Mouse (Mus musculus): ENCODE data around the gene Sprn. TPM values are rescaled to one million over a fixed set of nuclear protein-coding genes. Genes with fewer than 3 reads are reported as not detected.

Gene Sprn
- polyA plus RNA-seq, 1 experiment = 0.30 TPM

DNA sequence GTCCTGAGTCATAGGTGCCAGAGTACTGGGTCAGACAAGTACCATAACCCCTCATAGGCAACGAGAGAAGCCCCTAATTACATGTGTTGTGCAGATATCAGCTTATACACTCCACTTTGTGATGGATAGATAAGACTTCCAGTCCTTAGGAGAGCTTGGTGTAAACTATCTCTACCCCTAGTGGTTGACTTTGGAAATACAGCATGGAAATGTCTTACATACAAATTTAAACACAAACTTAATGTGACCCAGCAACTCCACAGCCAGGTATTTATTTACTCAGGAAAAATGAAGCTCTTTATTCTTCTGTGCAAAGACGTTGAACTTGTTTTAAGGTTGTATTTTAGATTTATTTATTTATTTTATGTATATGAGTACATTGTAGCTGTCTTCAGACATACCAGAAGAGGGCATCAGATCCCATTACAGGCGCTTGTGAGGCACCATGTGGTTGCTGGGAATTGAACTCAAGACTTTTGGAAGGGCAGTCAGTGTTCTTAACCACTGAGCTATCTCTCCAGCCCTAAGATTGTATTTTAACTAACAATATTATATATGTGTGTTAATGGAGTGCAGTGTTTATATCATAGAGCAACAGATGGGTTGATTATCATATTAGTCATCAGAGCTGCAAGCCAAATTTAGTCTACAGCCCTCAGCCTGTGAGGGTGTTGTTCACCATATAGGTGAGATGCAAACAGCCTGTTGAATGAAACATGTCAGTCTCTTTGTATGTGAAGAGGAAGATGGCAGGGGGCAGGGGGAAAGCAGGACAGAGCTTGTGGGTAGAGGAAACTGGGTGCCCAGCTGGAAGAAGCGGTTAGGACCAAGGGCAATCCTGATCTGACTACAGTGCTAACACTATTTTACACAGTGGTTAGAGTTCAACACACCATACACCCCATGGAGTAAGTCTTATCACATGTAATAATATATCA, 34.0 kb upstream of the Sprn start:
- Histone ChIP-seq H3K27ac (ENCODE audit: control insufficient read depth, insufficient read depth, low read depth, low read length) (no peak overlapping the region), H3K4me1 (ENCODE audit: control insufficient read depth, insufficient read depth, low read length) (peaks cover 4% of the 10 kb centered on the region), H3K36me3 (ENCODE audit: control insufficient read depth, insufficient read depth, low read length) (no peaks in the 10 kb centered on the region), H3K27me3 (ENCODE audit: control insufficient read depth, insufficient read depth, low read length) (no peaks in the 10 kb centered on the region), H3K4me3 (ENCODE audit: control insufficient read depth, low read depth, low read length) (no peak overlapping the region)
- TF ChIP-seq CTCF (IDR thresholded peaks at IDR 0.05; ENCODE audit: control insufficient read depth, insufficient read depth, insufficient replicate concordance, low read depth, low read length) (no peak), POLR2A (IDR thresholded peaks at IDR 0.05; ENCODE audit: control insufficient read depth, low read depth, low read length) (no peak)

DNA sequence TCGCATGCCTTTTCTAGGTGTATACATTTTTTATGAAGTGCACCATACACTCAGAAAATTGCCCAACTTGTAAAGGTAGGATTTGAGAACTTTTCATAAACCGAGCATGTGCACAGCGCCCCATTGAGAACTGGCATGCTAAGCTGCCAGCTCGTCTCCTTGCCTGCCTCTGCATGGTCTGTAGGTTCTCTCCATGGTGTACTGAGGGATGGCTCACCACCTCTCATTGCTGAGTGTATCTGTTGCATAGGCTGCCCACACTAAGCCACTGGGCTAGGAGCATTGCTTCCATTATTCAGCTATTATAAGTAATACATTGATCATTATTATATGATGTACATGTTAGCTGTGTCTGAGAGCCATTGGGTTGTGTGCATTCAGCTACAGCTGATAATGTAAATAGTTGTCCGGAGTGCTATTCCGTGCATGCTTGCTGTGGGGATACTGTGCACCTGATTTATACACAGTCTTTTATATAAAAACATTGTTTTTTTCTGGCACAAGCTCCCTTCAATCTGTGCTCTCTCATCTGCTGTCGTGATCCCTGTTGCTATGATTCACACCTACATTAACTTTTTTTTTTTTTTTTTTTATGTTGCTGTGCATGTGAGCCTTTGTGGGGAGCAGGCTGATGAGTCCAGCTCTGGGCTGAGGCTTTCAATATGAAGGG, 33.2 kb upstream of the Sprn start:
- no peaks in the 10 kb centered on the region for H3K36me3 ChIP-seq (ENCODE audit: control insufficient read depth, insufficient read depth, low read length)
- no peaks in the 10 kb centered on the region for H3K27me3 ChIP-seq (ENCODE audit: control insufficient read depth, insufficient read depth, low read length)
- H3K4me3 ChIP-seq (ENCODE audit: control insufficient read depth, low read depth, low read length) = no peak overlapping the region
- TF ChIP-seq POLR2A (IDR thresholded peaks at IDR 0.05; ENCODE audit: control insufficient read depth, low read depth, low read length) (no peak), CTCF (IDR thresholded peaks at IDR 0.05; ENCODE audit: control insufficient read depth, insufficient read depth, insufficient replicate concordance, low read depth, low read length) (no peak)
- no peak overlapping the region for H3K27ac ChIP-seq (ENCODE audit: control insufficient read depth, insufficient read depth, low read depth, low read length)
- peaks cover 4% of the 10 kb centered on the region for H3K4me1 ChIP-seq (ENCODE audit: control insufficient read depth, insufficient read depth, low read length)

DNA sequence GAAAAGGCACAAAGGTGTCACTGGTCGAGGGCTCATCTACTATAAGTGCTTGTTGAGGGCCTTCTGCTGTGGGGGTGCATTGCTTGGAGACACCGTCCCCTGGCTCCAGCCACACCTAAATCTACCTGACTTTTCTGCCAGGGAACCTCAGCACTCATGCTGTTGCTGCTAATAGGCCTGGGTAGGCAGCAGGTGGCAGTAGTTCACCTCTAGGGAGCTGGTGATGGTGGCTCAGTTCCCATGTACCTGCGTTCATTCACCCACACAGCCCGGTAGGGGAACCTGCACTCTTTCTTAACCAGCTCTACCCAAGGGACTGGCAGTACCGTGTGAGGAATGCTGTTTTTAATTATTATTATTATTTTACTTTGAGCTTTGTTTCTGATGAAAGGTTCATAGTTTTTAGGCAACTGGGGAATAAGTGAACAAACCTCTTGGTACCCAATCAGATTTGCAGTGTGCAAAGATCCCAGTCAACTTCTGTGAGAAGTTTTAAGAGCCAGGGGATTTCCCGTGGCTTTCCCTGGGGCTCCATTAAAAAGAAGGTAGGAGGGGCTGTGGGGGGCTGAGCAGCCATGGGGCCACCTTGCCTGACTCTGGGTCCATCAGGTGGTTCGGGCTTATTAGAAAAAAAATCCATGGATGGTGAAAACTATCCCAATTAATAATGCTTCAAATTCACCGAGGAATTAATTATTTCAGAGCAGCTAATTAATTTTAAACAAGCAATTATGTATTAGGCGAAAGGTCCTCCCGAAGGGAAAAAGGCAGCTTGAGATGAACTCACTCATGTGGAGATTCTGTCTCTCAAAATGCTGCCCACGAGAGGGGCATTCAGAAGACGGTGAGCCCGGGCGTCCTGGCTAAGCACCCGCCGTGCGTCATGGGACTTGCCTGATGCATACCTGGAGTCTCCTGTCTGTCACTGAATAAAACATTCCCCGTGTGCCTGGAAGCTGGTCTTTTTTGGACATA, 32.3 kb upstream of the Sprn start:
- Histone ChIP-seq H3K27ac (ENCODE audit: control insufficient read depth, insufficient read depth, low read depth, low read length) (no peak overlapping the region), H3K36me3 (ENCODE audit: control insufficient read depth, insufficient read depth, low read length) (no peaks in the 10 kb centered on the region), H3K4me3 (ENCODE audit: control insufficient read depth, low read depth, low read length) (no peak overlapping the region), H3K27me3 (ENCODE audit: control insufficient read depth, insufficient read depth, low read length) (no peaks in the 10 kb centered on the region), H3K4me1 (ENCODE audit: control insufficient read depth, insufficient read depth, low read length) (no peaks in the 10 kb centered on the region)
- TF ChIP-seq POLR2A (IDR thresholded peaks at IDR 0.05; ENCODE audit: control insufficient read depth, low read depth, low read length) (no peak), CTCF (IDR thresholded peaks at IDR 0.05; ENCODE audit: control insufficient read depth, insufficient read depth, insufficient replicate concordance, low read depth, low read length) (peak; percentile 34; the same call in 1 of the 2 replicates)

DNA sequence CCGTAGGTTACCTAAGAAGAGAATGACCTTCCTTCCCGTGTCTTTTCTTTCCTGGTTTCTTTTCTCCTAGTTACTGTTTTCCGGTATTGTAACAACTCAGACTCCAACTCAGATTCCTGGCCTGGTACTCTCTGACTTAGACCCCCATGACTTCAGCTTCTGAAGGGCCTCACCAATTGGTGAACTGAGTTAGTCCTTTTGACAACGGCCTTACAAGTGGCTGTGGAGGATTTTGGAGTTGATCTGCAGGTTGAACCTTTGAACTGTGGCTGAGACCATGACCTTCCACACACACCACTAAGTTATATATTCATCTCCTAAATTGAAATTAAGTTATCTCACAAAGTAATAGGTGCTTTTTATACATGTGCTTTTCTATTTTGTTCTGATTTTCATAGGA, 29.5 kb upstream of the Sprn start:
- no peaks in the 10 kb centered on the region for H3K27me3 ChIP-seq (ENCODE audit: control insufficient read depth, insufficient read depth, low read length)
- TF ChIP-seq POLR2A (IDR thresholded peaks at IDR 0.05; ENCODE audit: control insufficient read depth, low read depth, low read length) = no peak
- TF ChIP-seq CTCF (IDR thresholded peaks at IDR 0.05; ENCODE audit: control insufficient read depth, insufficient read depth, insufficient replicate concordance, low read depth, low read length) = no peak
- H3K36me3 ChIP-seq (ENCODE audit: control insufficient read depth, insufficient read depth, low read length) = no peaks in the 10 kb centered on the region
- no peaks in the 10 kb centered on the region for H3K4me1 ChIP-seq (ENCODE audit: control insufficient read depth, insufficient read depth, low read length)
- no peak overlapping the region for H3K27ac ChIP-seq (ENCODE audit: control insufficient read depth, insufficient read depth, low read depth, low read length)
- H3K4me3 ChIP-seq (ENCODE audit: control insufficient read depth, low read depth, low read length) = no peak overlapping the region

DNA sequence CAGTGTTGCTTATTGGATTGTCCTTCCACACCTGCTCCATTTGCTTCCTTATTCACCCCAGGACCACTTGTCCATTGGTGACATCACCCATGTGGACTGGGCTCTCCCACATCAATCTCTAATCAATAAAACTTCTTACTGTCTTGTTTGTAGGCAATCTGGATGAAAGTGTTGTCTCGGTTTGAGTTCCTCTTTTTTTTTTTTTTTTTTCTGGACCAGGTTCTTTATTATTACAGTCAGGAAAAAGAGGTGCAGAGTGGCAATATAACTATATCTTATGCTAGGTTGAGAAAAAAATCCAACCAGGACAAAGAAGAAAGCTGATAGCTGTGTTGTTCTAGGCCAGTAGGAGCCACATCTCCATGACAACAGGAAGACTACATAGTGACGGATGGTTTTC, 26.0 kb upstream of the Sprn start:
- no peak for TF ChIP-seq CTCF (IDR thresholded peaks at IDR 0.05; ENCODE audit: control insufficient read depth, insufficient read depth, insufficient replicate concordance, low read depth, low read length)
- no peak overlapping the region for H3K27ac ChIP-seq (ENCODE audit: control insufficient read depth, insufficient read depth, low read depth, low read length)
- H3K4me3 ChIP-seq (ENCODE audit: control insufficient read depth, low read depth, low read length) = no peak overlapping the region
- H3K27me3 ChIP-seq (ENCODE audit: control insufficient read depth, insufficient read depth, low read length) = no peaks in the 10 kb centered on the region
- H3K4me1 ChIP-seq (ENCODE audit: control insufficient read depth, insufficient read depth, low read length) = no peaks in the 10 kb centered on the region
- no peaks in the 10 kb centered on the region for H3K36me3 ChIP-seq (ENCODE audit: control insufficient read depth, insufficient read depth, low read length)

DNA sequence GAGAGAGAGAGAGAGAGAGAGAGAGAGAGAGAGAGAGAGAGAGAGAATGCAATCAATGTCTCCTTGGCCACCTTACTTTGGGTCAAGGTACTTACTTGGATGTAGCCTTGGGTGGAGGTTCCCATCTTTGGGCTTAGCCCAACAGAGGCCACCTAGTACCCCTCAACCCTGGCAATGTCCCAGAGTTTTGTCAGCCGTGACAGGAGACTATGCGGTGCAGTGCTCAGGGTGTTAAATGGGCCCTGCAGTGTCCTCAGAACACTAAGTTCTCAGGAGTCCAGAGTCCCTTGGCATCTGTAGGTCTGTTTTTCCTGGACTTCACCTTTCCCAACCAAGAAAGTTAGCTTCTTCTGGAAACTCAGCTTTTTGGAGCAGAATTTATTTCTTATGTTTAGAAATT, 24.5 kb upstream of the Sprn start:
- Histone ChIP-seq H3K36me3 (ENCODE audit: control insufficient read depth, insufficient read depth, low read length) (no peaks in the 10 kb centered on the region), H3K4me1 (ENCODE audit: control insufficient read depth, insufficient read depth, low read length) (no peaks in the 10 kb centered on the region), H3K27me3 (ENCODE audit: control insufficient read depth, insufficient read depth, low read length) (no peaks in the 10 kb centered on the region), H3K4me3 (ENCODE audit: control insufficient read depth, low read depth, low read length) (no peak overlapping the region), H3K27ac (ENCODE audit: control insufficient read depth, insufficient read depth, low read depth, low read length) (no peak overlapping the region)
- TF ChIP-seq POLR2A (IDR thresholded peaks at IDR 0.05; ENCODE audit: control insufficient read depth, low read depth, low read length) (no peak), CTCF (IDR thresholded peaks at IDR 0.05; ENCODE audit: control insufficient read depth, insufficient read depth, insufficient replicate concordance, low read depth, low read length) (no peak)
